Mouse (Mus musculus): ENCODE measurements at regions not wholly inside any gene's neighbourhood (a gene's known extent, or its start where the extent isn't known, plus 50 kb on each side); places are given as distances from the start of the nearest gene placed in this dataset.

GRCm38 (mm10) chr5:129393606-129394255, 107.3 kb upstream of the Sfswap start:
- Histone ChIP-seq H3K36me3 (no peaks in the 10 kb centered on the region), H3K27ac (replicated peaks) (no peak overlapping the region), H3K9me3 (no peaks in the 10 kb centered on the region), H3K9ac (no peak overlapping the region), H3K4me3 (no peak overlapping the region), H3K4me2 (no peak overlapping the region), H3K4me1 (replicated peaks) (0 out of 2 replicates have a peak, but pooled peaks cover 7% of the 10 kb centered on the region), H3K27me3 (no peaks in the 10 kb centered on the region)
- WGBS: 80% methylated on average over 9 of the region's 9 CpGs
- ATAC-seq (ENCODE audit: low read depth): no peak

GRCm38 (mm10) chr5:129394416-129394815, 106.6 kb upstream of the Sfswap start:
- H3K4me2 ChIP-seq: no peak overlapping the region
- no peak overlapping the region for H3K4me3 ChIP-seq
- H3K9ac ChIP-seq: no peak overlapping the region
- H3K9me3 ChIP-seq: no peaks in the 10 kb centered on the region
- H3K27ac ChIP-seq (replicated peaks): no peak overlapping the region
- no peaks in the 10 kb centered on the region for H3K36me3 ChIP-seq
- H3K4me1 ChIP-seq (replicated peaks): 0 out of 2 replicates have a peak, but pooled peaks cover 7% of the 10 kb centered on the region
- ATAC-seq (ENCODE audit: low read depth): no peak
- H3K27me3 ChIP-seq: no peaks in the 10 kb centered on the region
- WGBS: 65% methylated on average over 4 of the region's 4 CpGs

DNA sequence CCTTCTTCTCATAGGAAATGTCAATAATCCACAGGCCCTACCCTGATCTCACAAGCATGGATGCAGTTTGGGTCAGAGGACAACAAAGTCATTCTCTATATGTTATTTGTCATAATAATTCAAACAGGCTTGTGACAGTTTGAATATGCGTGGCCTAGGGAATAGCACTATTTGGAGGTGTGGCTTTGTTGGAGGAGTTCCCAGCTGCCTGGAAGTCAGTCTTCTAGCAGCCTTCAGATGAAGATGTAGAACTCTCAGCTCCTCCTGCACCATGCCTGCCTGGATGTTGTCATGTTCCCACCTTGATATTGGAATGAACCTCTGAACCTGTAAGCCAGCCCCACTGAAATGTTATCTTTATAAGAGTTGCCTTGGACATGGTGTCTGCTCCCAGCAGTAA, 103.7 kb upstream of the Sfswap start:
- 85% methylated on average over 1 of the region's 1 CpGs for WGBS
- no peak for ATAC-seq (ENCODE audit: low read depth)
- H3K36me3 ChIP-seq: no peaks in the 10 kb centered on the region
- no peaks in the 10 kb centered on the region for H3K27me3 ChIP-seq
- H3K4me2 ChIP-seq: no peak overlapping the region
- no peaks in the 10 kb centered on the region for H3K4me1 ChIP-seq (replicated peaks)
- no peaks in the 10 kb centered on the region for H3K9me3 ChIP-seq
- no peak overlapping the region for H3K9ac ChIP-seq
- H3K4me3 ChIP-seq: no peak overlapping the region
- no peak overlapping the region for H3K27ac ChIP-seq (replicated peaks)

DNA sequence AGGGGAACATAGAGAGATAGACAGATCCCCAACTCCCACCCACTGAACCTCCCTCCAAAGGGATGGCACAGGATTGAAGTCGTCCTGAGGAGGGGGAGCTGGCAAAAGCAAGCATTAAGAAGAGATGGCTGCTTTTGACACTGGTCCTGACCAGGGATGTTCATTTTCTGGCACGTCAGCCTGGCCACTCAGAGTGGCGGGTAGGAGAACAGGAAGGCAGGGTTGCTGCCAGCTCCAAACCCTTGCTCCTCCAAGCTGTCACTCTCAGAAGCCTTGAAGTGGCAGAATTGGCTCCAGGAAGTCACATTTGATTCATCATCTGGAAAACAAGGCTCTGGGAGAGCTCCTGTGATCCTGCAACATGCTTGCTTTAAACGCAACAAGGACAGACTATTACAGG, 94.8 kb upstream of the Sfswap start:
- Histone ChIP-seq H3K9ac (no peak overlapping the region), H3K4me2 (no peak overlapping the region), H3K4me1 (replicated peaks) (peaks cover 12% of the 10 kb centered on the region; the same call in 1 of the 2 replicates), H3K4me3 (no peak overlapping the region), H3K27ac (replicated peaks) (no peak overlapping the region), H3K36me3 (no peaks in the 10 kb centered on the region), H3K27me3 (peaks cover 11% of the 10 kb centered on the region; the same call in 1 of the 2 replicates), H3K9me3 (no peaks in the 10 kb centered on the region)
- ATAC-seq (ENCODE audit: low read depth): no peak
- WGBS: 57% methylated on average over 4 of the region's 4 CpGs

- Histone ChIP-seq H3K9ac (no peak overlapping the region), H3K4me2 (no peak overlapping the region), H3K4me1 (replicated peaks) (peaks cover 12% of the 10 kb centered on the region; the same call in 1 of the 2 replicates), H3K36me3 (no peaks in the 10 kb centered on the region), H3K9me3 (no peaks in the 10 kb centered on the region), H3K4me3 (no peak overlapping the region), H3K27ac (replicated peaks) (no peak overlapping the region), H3K27me3 (peaks cover 11% of the 10 kb centered on the region; the same call in 1 of the 2 replicates)
- 0 out of 2 replicates have a peak, but pooled peaks have one; percentile 50 for ATAC-seq (ENCODE audit: low read depth)
- 72% methylated on average over 14 of the region's 14 CpGs for WGBS
These were observed 91.5 kb upstream of the Sfswap start for GRCm38 (mm10) chr5:129409440-129410004.

GRCm38 (mm10) chr5:129412161-129412560, 88.9 kb upstream of the Sfswap start:
- ATAC-seq (ENCODE audit: low read depth): no peak
- peaks cover 8% of the 10 kb centered on the region; the same call in 1 of the 2 replicates for H3K27me3 ChIP-seq
- H3K4me2 ChIP-seq: no peak overlapping the region
- peaks cover 18% of the 10 kb centered on the region; the same call in 1 of the 2 replicates for H3K4me1 ChIP-seq (replicated peaks)
- H3K27ac ChIP-seq (replicated peaks): no peak overlapping the region
- no peak overlapping the region for H3K4me3 ChIP-seq
- WGBS: 82% methylated on average over 6 of the region's 6 CpGs
- no peaks in the 10 kb centered on the region for H3K36me3 ChIP-seq
- no peaks in the 10 kb centered on the region for H3K9me3 ChIP-seq
- H3K9ac ChIP-seq: no peak overlapping the region

- Histone ChIP-seq H3K4me2 (peak overlapping the region; percentile 3; the same call in 1 of the 2 replicates), H3K27me3 (no peaks in the 10 kb centered on the region), H3K9ac (no peak overlapping the region), H3K9me3 (no peaks in the 10 kb centered on the region), H3K4me3 (no peak overlapping the region), H3K4me1 (replicated peaks) (peaks cover 9% of the 10 kb centered on the region; the same call in 1 of the 2 replicates), H3K36me3 (no peaks in the 10 kb centered on the region), H3K27ac (replicated peaks) (no peak overlapping the region)
- ATAC-seq (ENCODE audit: low read depth): no peak
- WGBS: 37% methylated on average over 12 of the region's 12 CpGs
These were observed 85.9 kb upstream of the Sfswap start for GRCm38 (mm10) chr5:129414960-129415706.

GRCm38 (mm10) chr5:129416425-129416824, 84.6 kb upstream of the Sfswap start:
- H3K9ac ChIP-seq: no peak overlapping the region
- no peak overlapping the region for H3K27ac ChIP-seq (replicated peaks)
- peaks cover 6% of the 10 kb centered on the region; the same call in 1 of the 2 replicates for H3K4me1 ChIP-seq (replicated peaks)
- ATAC-seq (ENCODE audit: low read depth): no peak
- 15% methylated on average over 3 of the region's 3 CpGs for WGBS
- no peaks in the 10 kb centered on the region for H3K36me3 ChIP-seq
- no peaks in the 10 kb centered on the region for H3K9me3 ChIP-seq
- H3K4me2 ChIP-seq: no peak overlapping the region
- H3K27me3 ChIP-seq: no peaks in the 10 kb centered on the region
- H3K4me3 ChIP-seq: no peak overlapping the region

- Histone ChIP-seq H3K4me1 (replicated peaks) (peaks cover 6% of the 10 kb centered on the region; the same call in 1 of the 2 replicates), H3K9ac (no peak overlapping the region), H3K27ac (replicated peaks) (no peak overlapping the region), H3K36me3 (no peaks in the 10 kb centered on the region), H3K27me3 (no peaks in the 10 kb centered on the region), H3K9me3 (no peaks in the 10 kb centered on the region), H3K4me3 (no peak overlapping the region), H3K4me2 (no peak overlapping the region)
- 80% methylated on average over 3 of the region's 3 CpGs for WGBS
- no peak for ATAC-seq (ENCODE audit: low read depth)
These were observed 83.5 kb upstream of the Sfswap start for GRCm38 (mm10) chr5:129417516-129417915.

DNA sequence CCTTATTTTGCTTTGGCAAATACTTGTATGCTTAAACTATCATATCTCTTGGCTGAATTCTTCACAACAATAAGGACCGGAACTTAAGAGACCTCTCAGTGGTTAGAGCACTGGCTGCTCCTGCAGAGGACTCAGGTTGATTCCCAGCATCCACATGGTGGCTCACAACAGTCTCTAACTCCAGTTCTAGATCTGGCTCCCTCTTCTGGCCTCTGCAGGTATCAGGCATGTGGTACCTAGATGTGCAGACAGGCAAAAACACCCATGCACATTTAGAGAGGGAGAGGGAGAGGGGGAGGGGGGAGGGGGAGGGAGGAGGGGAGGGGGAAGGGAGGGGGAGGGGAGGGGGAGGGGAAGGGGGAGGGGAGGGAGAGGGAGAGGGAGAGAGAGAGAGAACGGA, 80.0 kb upstream of the Sfswap start:
- no peak overlapping the region for H3K9ac ChIP-seq
- H3K9me3 ChIP-seq: no peaks in the 10 kb centered on the region
- no peaks in the 10 kb centered on the region for H3K27me3 ChIP-seq
- H3K4me3 ChIP-seq: no peak overlapping the region
- H3K36me3 ChIP-seq: no peaks in the 10 kb centered on the region
- no peaks in the 10 kb centered on the region for H3K4me1 ChIP-seq (replicated peaks)
- no peak for ATAC-seq (ENCODE audit: low read depth)
- H3K27ac ChIP-seq (replicated peaks): no peak overlapping the region
- no peak overlapping the region for H3K4me2 ChIP-seq
- WGBS: 84% methylated on average over 2 of the region's 2 CpGs

DNA sequence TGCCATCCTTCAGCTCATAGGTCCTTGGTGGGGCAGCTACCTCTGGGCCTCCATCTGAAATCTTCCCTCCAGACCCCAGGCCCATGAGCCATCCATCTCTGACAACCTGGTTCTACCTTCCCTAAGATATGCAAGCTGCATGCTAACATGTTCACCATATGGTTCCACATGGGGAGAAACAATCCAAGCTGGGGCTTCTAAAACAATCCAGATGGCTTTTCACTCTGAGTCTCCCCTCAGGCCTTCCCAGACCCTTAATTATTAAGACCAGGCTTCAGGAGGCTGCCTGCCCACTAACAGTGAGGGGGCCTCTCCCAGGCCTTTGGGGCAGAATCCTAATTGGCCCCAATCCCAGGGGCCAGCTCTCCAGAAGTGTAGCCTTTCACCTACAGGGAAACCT, 71.1 kb upstream of the Sfswap start:
- no peak overlapping the region for H3K9ac ChIP-seq
- no peak overlapping the region for H3K27ac ChIP-seq (replicated peaks)
- H3K9me3 ChIP-seq: no peaks in the 10 kb centered on the region
- H3K4me3 ChIP-seq: no peak overlapping the region
- ATAC-seq (ENCODE audit: low read depth): no peak
- peaks cover 28% of the 10 kb centered on the region for H3K4me1 ChIP-seq (replicated peaks)
- no peak overlapping the region for H3K4me2 ChIP-seq
- no peaks in the 10 kb centered on the region for H3K36me3 ChIP-seq
- no peaks in the 10 kb centered on the region; the same call in 1 of the 2 replicates for H3K27me3 ChIP-seq

DNA sequence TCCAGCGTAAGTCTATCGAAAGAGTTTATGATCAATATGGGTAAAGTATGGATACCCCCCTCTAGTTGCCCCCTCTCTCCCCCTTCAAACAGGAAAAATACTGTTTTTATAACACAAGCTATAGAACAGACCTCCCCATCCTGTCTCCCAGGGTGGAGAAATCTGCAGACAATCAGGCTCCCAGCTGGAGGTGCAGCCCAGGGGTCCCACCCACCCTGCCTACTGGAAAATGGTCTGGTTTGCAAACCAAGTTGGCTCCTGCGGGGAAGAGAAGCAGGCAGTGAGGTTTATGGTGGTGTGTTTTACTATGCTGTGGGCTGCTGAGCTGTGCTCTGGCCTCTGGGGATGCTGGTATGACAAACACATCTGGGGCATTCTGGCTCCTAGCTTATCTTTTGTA, 70.7 kb upstream of the Sfswap start:
- 59% methylated on average over 3 of the region's 3 CpGs for WGBS
- H3K27me3 ChIP-seq: no peaks in the 10 kb centered on the region; the same call in 1 of the 2 replicates

More for the DNA sequence above, 70.7 kb upstream of the Sfswap start:
- H3K4me2 ChIP-seq: no peak overlapping the region
- no peaks in the 10 kb centered on the region for H3K36me3 ChIP-seq
- H3K27ac ChIP-seq (replicated peaks): no peak overlapping the region
- no peak overlapping the region for H3K9ac ChIP-seq
- H3K9me3 ChIP-seq: no peaks in the 10 kb centered on the region
- no peak for ATAC-seq (ENCODE audit: low read depth)
- H3K4me1 ChIP-seq (replicated peaks): peaks cover 28% of the 10 kb centered on the region
- H3K4me3 ChIP-seq: no peak overlapping the region
